Mouse (Mus musculus): ENCODE measurements around the gene Lrig1.

- TF ChIP-seq CTCF (IDR thresholded peaks at IDR 0.05; ENCODE audit: low read depth), result no peak
- no peak for TF ChIP-seq EP300 (optimal IDR thresholded peaks at IDR 0.05)
These were observed 62.9 kb downstream of the Lrig1 start for GRCm38 (mm10) chr6:94637024-94637434.
